Mouse (Mus musculus) left cerebral cortex, postnatal 36 days (tissue): ENCODE results near the gene Nedd1. TPM values are rescaled to one million over a fixed set of nuclear protein-coding genes. Genes with fewer than 3 reads are reported as not detected.

Experiments used
- DNase-seq, 2 experiments: peaks; one replicate each; pipeline ENCODE4 v3.0.0; 2021 to 2022; ENCODE audit warnings: low spot score in 2 of 2, mixed read lengths in 1 of 2
- intact Hi-C: fragments of 180-260 bp; cut with DNase I; formaldehyde crosslinking; loops from one replicate; pipeline ENCODE4 v1.15.1; 2025
- total RNA-seq, 2 experiments: library from RNA; stranded (reverse); gene quantifications; 2 replicates each; pipeline ENCODE4 v1.2.3; 2021

The Nedd1 gene
- 1 to 10 TPM; 2.6 to 4.0 TPM for total RNA-seq

- peak; percentile 87 to 88 for DNase-seq
- intact Hi-C loops = no loop called here
Measured at GRCm38 (mm10) chr10:92721771-92722619, at the start of gene Nedd1. TSS of gene Nedd1 (minus strand) at chr10:92722420.

- intact Hi-C loops = no loop called here
- no peak for DNase-seq
Measured at GRCm38 (mm10) chr10:92754359-92754758, 32.1 kb upstream of the Nedd1 start.

DNA sequence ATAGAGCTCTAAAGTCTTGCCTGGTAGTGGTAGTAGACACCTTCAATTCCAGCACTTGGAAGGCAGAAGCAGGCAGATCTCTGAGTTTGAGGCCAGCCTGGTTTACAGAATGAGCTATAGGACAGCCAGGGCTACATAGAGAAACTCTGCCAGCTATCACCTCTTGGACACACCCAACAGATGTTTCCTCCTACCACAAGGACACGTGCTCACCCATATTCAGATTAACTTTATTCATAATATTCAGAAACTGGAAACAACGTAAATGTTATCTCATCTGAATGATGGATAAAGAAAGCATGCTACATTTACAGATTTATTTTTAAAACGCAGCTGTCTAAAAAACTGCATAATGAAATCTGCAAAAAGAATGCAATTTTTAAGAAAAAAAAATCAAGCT lies 8.1 kb upstream of the Nedd1 start:
- intact Hi-C loops = no loop called here
- no peak for DNase-seq

- intact Hi-C loops = no loop called here
- no peak for DNase-seq
Measured at GRCm38 (mm10) chr10:92728723-92729122, 6.5 kb upstream of the Nedd1 start.

GRCm38 (mm10) chr10:92722620-92722988 lies 384 bp upstream of the Nedd1 start:
- intact Hi-C loops = no loop called here

GRCm38 (mm10) chr10:92699032-92699431 lies 23.2 kb downstream of the Nedd1 start:
- intact Hi-C loops = no loop called here
- no peak for DNase-seq

More at GRCm38 (mm10) chr10:92722620-92722988, 384 bp upstream of the Nedd1 start:
- DNase-seq = no peak

GRCm38 (mm10) chr10:92675056-92675455 lies 47.2 kb downstream of the Nedd1 start:
- DNase-seq = no peak
- intact Hi-C loops = no loop called here

- intact Hi-C loops = no loop called here
- DNase-seq = no peak
Measured at GRCm38 (mm10) chr10:92671906-92672305, 50.3 kb downstream of the Nedd1 start.

- intact Hi-C loops = no loop called here
- no peak for DNase-seq
Measured at GRCm38 (mm10) chr10:92665287-92665686, 56.9 kb downstream of the Nedd1 start.

DNA sequence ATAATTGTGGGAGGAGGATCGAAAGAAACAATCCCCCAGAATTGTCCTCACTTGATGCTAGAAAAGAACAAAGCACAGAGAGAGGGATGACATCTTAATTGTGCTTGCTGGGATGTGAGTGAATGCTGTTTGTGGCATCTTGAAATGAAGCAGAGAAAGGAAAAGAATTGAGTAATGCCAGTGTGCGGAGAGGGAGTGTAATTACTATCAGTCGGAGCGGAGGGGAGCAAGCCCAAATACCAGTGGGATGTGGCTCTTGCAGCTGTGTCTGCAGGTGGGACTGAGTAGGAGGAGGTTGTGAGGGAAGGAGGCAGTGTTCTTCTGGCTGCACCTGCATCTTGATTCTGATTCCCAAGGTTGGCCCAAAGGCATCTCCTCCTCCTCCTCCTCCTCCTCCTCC lies 69.0 kb downstream of the Nedd1 start:
- intact Hi-C loops = loop anchor here (2.0 to 5.0 kb wide), 3 partner anchors 344 to 1356 kb away; no protein-coding TSS in a partner anchor
- DNase-seq = no peak

- intact Hi-C loops = loop anchor here (2.0 to 5.0 kb wide), 3 partner anchors 344 to 1355 kb away; no protein-coding TSS in a partner anchor
- no peak for DNase-seq
Measured at GRCm38 (mm10) chr10:92652399-92652920, 69.8 kb downstream of the Nedd1 start.

GRCm38 (mm10) chr10:92651266-92651665 lies 71.0 kb downstream of the Nedd1 start:
- DNase-seq = no peak
- intact Hi-C loops = loop anchor here (5.0 kb wide), 2 partner anchors 1104 to 1354 kb away; no protein-coding TSS in a partner anchor

DNA sequence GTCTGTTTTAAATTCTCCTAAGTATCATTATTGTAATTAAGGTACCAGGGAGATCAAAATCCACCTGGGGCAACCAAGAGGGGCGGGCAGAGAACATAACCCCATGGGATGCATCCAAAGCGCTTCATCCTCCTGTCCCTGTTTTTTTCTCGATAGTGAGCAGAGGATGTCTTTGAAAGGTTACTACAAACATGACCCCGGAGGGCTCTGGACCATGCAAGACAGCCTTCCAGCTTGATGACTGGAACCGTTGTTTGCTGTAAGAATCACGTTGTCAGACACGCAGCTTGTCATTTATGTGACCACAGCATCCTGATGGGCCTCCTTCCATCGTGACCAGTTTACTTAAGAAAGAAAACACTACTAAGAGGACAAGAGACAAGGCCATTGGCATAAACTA lies 73.1 kb downstream of the Nedd1 start:
- no peak for DNase-seq
- intact Hi-C loops = no loop called here

GRCm38 (mm10) chr10:92647691-92648090 lies 74.5 kb downstream of the Nedd1 start:
- intact Hi-C loops = no loop called here
- DNase-seq = no peak

DNA sequence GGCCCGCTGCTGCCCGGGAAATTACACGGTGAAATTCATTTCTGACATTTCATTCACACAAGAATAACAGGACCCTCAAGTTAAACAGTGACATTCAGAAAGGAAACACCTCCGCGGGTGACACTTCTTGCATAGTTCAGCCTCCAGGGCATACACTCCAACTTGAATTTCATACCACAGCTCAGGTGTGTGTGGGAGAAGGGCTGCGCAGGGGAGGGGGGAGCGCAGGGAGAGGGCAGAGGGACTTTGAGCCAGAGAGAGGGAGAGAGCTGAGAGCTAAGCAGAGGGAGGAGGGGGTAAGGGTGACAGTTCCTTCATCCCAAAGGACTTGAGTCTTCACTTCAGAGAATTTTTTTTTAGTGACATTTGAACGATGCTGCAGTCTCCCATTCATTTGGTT lies 78.2 kb downstream of the Nedd1 start:
- no peak for DNase-seq
- intact Hi-C loops = no loop called here

DNA sequence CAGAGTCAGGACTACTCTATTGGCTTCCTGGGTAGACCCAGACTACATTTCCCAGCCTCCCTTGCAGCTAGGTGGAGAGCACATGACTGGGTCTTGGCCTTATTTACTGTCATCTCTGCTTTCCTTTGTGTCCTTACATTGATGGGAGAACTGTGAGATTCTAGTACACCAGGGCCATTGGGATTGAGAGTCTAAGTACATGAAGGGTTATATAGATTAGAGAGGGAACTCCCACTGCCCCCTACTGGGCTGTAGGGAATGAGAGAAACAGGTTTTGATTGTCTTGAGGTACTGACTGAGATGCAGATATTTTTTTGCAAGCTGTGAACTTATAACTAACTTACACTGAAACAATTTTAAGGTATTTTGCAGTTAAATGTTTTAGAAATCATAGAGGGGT lies 81.2 kb downstream of the Nedd1 start:
- intact Hi-C loops = no loop called here
- DNase-seq = peak in 1 of 2 experiments; percentile 13
